Mouse (Mus musculus): ENCODE measurements around the gene Nt5c2.

GRCm38 (mm10) chr19:46873924-46874323 lies 141.0 kb downstream of the Nt5c2 start:
- TF ChIP-seq CTCF (IDR thresholded peaks at IDR 0.05; ENCODE audit: low read depth, low read length) (no peak), POLR2A (IDR thresholded peaks at IDR 0.05; ENCODE audit: insufficient read depth, low read length) (no peak)

Data from ES-Bruce4 (cell line).